Mouse (Mus musculus) forebrain, embryonic 15.5 days (tissue): ENCODE data around the gene Krt26. TPM values are rescaled to one million over a fixed set of nuclear protein-coding genes. Genes with fewer than 3 reads are reported as not detected.

ENCODE experiments used
- ATAC-seq: fragments of 200-750 bp; cut with Nextera tagmentation; replicated peaks from 2 replicates; pipeline ENCODE4 v1.8.0; 2017; ENCODE audit warnings: mild to moderate bottlenecking, moderate TSS enrichment, moderate library complexity
- H3K27ac ChIP-seq: fragments of 300-500 bp; sonication (generic); replicated peaks from 2 replicates; pipeline ENCODE4 v1.5.1; 2015; ENCODE audit warnings: mild to moderate bottlenecking, inconsistent platforms
- H3K27me3 ChIP-seq: fragments of 300-500 bp; sonication (generic); 2 replicates; pipeline ENCODE4 v1.6.1; 2015; ENCODE audit warnings: inconsistent platforms
- H3K36me3 ChIP-seq: fragments of 300-500 bp; sonication (generic); 2 replicates; pipeline ENCODE4 v1.6.1; 2015; ENCODE audit warnings: mild to moderate bottlenecking, inconsistent platforms
- H3K4me1 ChIP-seq: fragments of 300-500 bp; sonication (generic); 2 replicates; pipeline ENCODE4 v1.6.1; 2015; ENCODE audit warnings: inconsistent platforms
- H3K4me2 ChIP-seq: fragments of 300-500 bp; sonication (generic); replicated peaks from 2 replicates; pipeline ENCODE4 v1.6.1; 2015; ENCODE audit warnings: mild to moderate bottlenecking, inconsistent platforms
- H3K4me3 ChIP-seq: fragments of 300-500 bp; sonication (generic); 2 replicates; pipeline ENCODE4 v1.5.1; 2015; ENCODE audit warnings: mild to moderate bottlenecking, inconsistent platforms
- H3K9ac ChIP-seq: fragments of 300-500 bp; sonication (generic); replicated peaks from 2 replicates; pipeline ENCODE4 v1.6.1; 2015; ENCODE audit warnings: mild to moderate bottlenecking, inconsistent platforms
- H3K9me3 ChIP-seq: fragments of 300-500 bp; sonication (generic); 2 replicates; pipeline ENCODE4 v1.6.1; 2016; ENCODE audit warnings: inconsistent platforms
- WGBS: fragments of 180-500 bp; shearing (Covaris S2); methylation state at CpG from one replicate; pipeline ENCODE4 v1.1.7; 2015; ENCODE audit warnings: mixed read lengths; 5-methylcytosine and 5-hydroxymethylcytosine counted together
- polyA plus RNA-seq: library from polyadenylated mRNA; unstranded; fragments of >200 nt; fragmentation: Nextera tagmentation; extraction: Ambion mirVana; gene quantifications from 2 replicates; pipeline ENCODE4 v1.2.1, GENCODE M21; 2015

Krt26 gene
- polyA plus RNA-seq, 1 experiment from 2014 or later, result not detected

DNA sequence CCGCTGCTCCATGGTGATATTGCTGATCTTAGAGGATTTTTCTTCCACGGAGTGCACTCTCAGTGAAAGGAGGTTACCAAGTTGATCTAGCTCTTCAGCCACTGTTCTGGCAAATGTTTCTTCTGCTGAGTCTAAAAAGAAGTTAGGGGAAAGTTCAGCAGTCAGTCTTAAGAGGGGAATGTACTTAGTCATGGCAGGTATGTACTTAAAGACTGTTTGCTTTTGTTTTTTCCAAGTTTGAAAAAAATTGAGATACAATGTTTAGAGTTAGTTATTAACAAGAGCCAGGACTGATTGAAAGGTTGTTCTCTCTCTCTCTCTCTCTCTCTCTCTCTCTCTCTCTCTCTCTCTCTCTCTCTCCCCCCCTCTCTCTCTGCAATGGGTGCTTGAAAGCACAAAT, 8.1 kb downstream of the Krt26 start:
- H3K27ac ChIP-seq, result no peak overlapping the region
- WGBS, result 77% methylated on average over 2 of the region's 2 CpGs

DNA sequence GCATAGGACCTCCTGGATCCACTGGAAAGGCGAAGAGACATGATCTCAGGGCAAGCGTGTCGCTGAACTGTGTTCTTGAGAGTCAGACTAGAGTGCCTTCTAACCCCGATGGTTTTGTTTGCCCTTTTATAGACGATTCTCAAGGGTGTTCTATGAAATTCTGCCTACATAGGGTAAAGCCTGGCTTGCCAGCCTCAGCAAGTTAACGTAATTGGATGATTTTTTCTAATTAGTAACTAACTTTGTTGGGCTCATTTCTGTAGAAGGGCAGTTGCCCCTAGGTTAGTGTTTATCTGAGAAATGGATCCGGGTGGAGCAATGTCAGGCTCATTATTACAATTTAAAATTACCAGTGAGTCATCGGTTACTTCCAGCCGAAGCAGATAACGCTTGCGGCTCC, 14.9 kb downstream of the Krt26 start, which contains the start of gene Krt25:
TSS of gene Krt25 (minus strand) at position 101 of the 400 bp plus-strand sequence.
- Histone ChIP-seq H3K4me1 (no peaks in the 10 kb centered on the region), H3K4me3 (no peak within 1 kb of the TSS), H3K4me2 (no peak within 1 kb of the TSS), H3K36me3 (no peaks in the 10 kb centered on the region), H3K9me3 (no peaks in the 10 kb centered on the region), H3K9ac (no peak within 1 kb of the TSS), H3K27ac (no peak within 1 kb of the TSS), H3K27me3 (no peaks in the 10 kb centered on the region)
- 92% methylated on average over 11 of the region's 11 CpGs for WGBS
- no peak for ATAC-seq

More for the DNA sequence above, 8.1 kb downstream of the Krt26 start:
- Histone ChIP-seq H3K4me1 (no peaks in the 10 kb centered on the region), H3K4me2 (no peak overlapping the region), H3K4me3 (no peak overlapping the region), H3K9ac (no peak overlapping the region), H3K9me3 (no peaks in the 10 kb centered on the region), H3K36me3 (no peaks in the 10 kb centered on the region), H3K27me3 (no peaks in the 10 kb centered on the region)
- no peak for ATAC-seq

DNA sequence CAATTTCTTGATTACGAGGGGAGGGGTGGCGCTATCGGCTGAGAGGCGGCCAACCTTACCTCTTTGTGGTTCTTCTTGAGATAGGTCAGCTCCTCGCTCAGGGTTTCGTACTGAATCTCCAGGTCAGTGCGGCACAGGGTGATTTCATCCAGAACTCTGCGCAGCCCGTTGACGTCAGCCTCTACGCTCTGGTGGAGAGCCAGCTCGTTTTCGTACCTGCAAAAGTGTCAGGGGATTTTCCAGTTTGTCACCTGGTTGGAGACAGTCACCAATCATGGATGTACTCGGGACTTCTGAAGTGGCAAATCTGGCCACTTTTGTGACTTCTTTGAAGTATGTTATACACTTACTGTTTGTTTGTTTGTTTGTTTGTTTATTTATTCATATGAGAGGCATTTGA, 16.7 kb downstream of the Krt26 start:
- no peak overlapping the region for H3K4me3 ChIP-seq
- H3K4me1 ChIP-seq, result no peaks in the 10 kb centered on the region
- H3K9ac ChIP-seq, result no peak overlapping the region
- H3K27ac ChIP-seq, result no peak overlapping the region
- ATAC-seq, result no peak
- no peaks in the 10 kb centered on the region for H3K9me3 ChIP-seq
- H3K36me3 ChIP-seq, result no peaks in the 10 kb centered on the region
- H3K4me2 ChIP-seq, result no peak overlapping the region
- 90% methylated on average over 14 of the region's 14 CpGs for WGBS
- no peaks in the 10 kb centered on the region for H3K27me3 ChIP-seq

DNA sequence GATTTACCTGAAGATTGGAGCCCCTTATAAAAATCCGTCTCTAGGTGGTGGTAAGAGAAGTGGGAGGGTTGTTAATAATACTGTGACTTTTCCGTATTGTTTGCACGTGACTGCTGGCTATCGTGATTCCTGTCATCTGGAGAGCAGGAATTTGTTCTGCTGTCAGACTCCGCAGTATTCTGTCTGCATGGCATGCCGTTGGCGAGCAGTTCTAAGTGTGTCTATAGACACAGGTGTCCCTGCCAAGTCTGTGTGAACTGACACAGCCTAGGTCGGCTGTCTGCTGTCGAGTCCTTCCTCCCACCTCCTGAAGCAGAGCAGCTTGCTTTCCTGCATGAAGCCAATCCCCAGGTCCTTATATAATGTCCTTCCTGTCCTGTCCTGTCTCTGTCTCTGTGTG, 18.6 kb downstream of the Krt26 start:
- no peaks in the 10 kb centered on the region for H3K4me1 ChIP-seq
- 79% methylated on average over 9 of the region's 9 CpGs for WGBS
- ATAC-seq, result no peak
- H3K27ac ChIP-seq, result no peak overlapping the region
- no peak overlapping the region for H3K4me2 ChIP-seq
- no peaks in the 10 kb centered on the region for H3K36me3 ChIP-seq
- H3K27me3 ChIP-seq, result no peaks in the 10 kb centered on the region
- H3K9me3 ChIP-seq, result no peaks in the 10 kb centered on the region
- no peak overlapping the region for H3K9ac ChIP-seq
- no peak overlapping the region for H3K4me3 ChIP-seq

DNA sequence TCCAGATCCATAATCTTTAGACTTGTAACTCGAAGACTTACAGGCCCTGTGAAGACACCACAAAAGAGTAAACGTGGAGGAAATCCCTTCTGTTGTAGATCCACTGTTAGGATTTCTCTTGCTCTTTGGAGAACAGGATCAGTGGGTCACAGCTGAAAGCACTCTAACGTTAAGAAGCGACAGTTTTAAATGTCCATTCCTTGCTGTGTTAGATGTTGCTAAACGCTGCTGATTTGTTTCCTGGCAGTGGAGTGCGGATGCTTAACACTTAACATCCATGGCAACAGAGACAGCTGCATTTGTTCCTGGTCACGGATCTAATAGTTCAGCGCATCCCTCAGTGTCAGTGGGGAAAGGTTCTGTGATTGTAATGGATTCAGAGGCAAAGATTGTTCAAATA, 21.2 kb downstream of the Krt26 start:
- H3K36me3 ChIP-seq, result no peaks in the 10 kb centered on the region
- ATAC-seq, result no peak
- WGBS, result 66% methylated on average over 8 of the region's 8 CpGs
- H3K4me1 ChIP-seq, result no peaks in the 10 kb centered on the region
- no peaks in the 10 kb centered on the region for H3K9me3 ChIP-seq
- H3K27ac ChIP-seq, result no peak overlapping the region
- H3K9ac ChIP-seq, result no peak overlapping the region
- no peak overlapping the region for H3K4me3 ChIP-seq
- H3K27me3 ChIP-seq, result no peaks in the 10 kb centered on the region
- H3K4me2 ChIP-seq, result no peak overlapping the region

DNA sequence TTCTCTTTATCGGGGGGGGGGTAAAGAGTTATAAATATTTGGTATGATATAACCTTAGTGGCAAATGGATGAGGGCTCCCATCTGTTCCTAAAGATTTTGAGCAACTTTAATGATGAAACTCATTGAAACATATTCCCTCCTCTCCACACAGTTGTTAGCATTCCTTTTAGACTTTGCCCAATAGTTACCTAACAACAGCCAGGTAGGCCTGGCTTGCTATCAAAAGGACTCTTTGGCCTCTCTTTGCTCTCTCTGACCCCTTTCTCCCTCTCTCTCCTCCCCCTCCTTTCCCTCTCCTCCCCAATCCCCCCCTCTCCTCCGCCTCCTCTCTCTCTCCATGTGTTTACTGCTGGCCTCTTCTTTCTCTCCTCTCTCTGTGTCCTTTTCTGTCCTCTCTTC, 23.2 kb downstream of the Krt26 start:
- H3K4me3 ChIP-seq, result no peak overlapping the region
- WGBS, result 87% methylated on average over 2 of the region's 2 CpGs
- H3K27me3 ChIP-seq, result no peaks in the 10 kb centered on the region
- H3K36me3 ChIP-seq, result no peaks in the 10 kb centered on the region
- no peaks in the 10 kb centered on the region for H3K4me1 ChIP-seq
- no peak overlapping the region for H3K4me2 ChIP-seq
- H3K9me3 ChIP-seq, result no peaks in the 10 kb centered on the region
- ATAC-seq, result no peak
- H3K27ac ChIP-seq, result no peak overlapping the region
- no peak overlapping the region for H3K9ac ChIP-seq

DNA sequence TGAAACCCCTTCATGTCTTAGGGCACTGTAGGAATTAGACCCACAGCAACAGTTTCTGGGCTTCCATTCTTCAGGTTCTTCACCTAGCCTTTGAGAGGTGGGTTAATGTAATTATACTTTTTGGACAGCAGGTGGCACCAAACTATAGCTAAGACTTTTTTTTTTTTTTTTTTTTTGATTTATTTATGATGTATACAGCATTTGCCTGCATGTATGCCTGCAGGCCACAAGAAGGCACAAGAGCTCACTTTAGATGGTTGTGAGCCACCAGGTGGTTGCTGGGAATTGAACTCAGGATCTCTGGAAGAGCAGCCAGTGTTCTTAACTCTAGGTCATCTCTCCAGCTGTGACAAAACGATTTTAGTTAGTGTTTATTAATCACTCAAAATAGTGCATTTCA, 26.9 kb downstream of the Krt26 start:
- Histone ChIP-seq H3K4me1 (no peaks in the 10 kb centered on the region), H3K4me3 (no peak overlapping the region), H3K27me3 (no peaks in the 10 kb centered on the region), H3K36me3 (no peaks in the 10 kb centered on the region), H3K9me3 (no peaks in the 10 kb centered on the region), H3K4me2 (no peak overlapping the region), H3K9ac (no peak overlapping the region), H3K27ac (no peak overlapping the region)
- ATAC-seq, result no peak
- WGBS, result 88% methylated on average over 1 of the region's 1 CpGs

DNA sequence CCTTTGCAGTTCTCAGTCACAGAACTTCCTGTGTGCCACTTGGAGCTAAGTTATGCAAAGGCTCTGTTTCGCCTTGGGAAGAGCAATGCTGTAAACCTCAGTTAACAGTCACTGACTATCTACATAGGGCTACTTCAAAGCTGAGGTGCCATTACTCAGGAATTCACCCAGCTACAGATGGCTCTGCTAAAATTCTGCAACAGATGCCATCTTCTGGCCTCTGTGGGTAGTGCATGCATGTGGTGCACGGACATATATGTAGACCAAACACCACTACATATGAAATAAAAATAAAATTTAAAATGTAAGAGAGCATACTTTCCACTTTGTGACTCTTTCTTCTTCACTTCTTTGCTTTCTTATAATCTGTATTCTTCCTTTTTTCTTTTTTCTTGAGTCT, 30.2 kb downstream of the Krt26 start:
- H3K9me3 ChIP-seq, result no peaks in the 10 kb centered on the region
- H3K36me3 ChIP-seq, result no peaks in the 10 kb centered on the region
- no peak overlapping the region for H3K27ac ChIP-seq
- H3K4me3 ChIP-seq, result no peak overlapping the region
- H3K9ac ChIP-seq, result no peak overlapping the region
- ATAC-seq, result no peak
- 34% methylated on average over 2 of the region's 2 CpGs for WGBS
- H3K4me2 ChIP-seq, result no peak overlapping the region
- no peaks in the 10 kb centered on the region for H3K27me3 ChIP-seq
- no peaks in the 10 kb centered on the region for H3K4me1 ChIP-seq

DNA sequence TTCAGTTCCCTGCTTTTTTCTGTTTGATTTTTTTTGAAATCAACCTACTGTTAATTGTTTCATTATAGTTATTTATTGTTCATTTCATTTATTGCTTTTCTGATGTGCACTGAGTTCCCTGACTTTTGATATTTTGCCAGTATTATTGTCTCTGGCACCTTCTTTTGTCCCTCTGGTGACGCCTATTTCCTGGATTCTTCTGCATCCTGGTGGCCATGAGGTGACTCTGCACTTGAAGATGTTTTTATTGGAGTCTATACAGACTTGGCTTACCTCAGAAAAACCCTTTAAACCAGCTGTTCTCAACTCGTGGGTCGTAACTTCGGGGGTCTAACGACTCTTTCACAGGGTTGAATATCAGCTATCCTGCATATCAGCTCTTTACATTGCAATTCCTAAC, 42.7 kb downstream of the Krt26 start:
- ATAC-seq, result no peak
- Histone ChIP-seq H3K27me3 (no peaks in the 10 kb centered on the region), H3K4me1 (no peaks in the 10 kb centered on the region), H3K9me3 (no peaks in the 10 kb centered on the region), H3K4me3 (no peak overlapping the region), H3K9ac (no peak overlapping the region), H3K36me3 (no peaks in the 10 kb centered on the region), H3K4me2 (no peak overlapping the region), H3K27ac (no peak overlapping the region)
- WGBS, result 64% methylated on average over 5 of the region's 5 CpGs

DNA sequence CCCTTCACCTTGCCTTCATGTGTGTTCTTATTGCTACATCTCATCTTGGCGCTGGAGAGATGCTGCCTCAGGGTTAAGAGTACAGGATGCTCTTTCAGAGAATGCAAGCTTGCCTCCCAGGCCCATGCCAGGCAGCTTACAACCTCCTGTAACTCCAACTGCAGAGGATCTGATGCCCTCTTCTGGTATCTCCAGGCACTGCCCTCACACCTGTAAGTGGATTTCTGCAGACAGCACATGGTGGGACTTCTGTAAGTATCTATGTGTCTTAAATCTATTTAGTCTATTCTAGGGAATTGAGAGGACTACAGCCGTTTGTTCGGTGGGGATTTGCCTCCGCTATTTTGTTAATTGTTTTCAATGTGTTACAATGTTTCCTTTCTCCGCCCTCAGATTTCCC, 44.9 kb downstream of the Krt26 start:
- no peak for ATAC-seq
- H3K4me3 ChIP-seq, result no peak overlapping the region
- no peaks in the 10 kb centered on the region for H3K9me3 ChIP-seq
- H3K9ac ChIP-seq, result no peak overlapping the region
- no peak overlapping the region for H3K27ac ChIP-seq
- no peaks in the 10 kb centered on the region for H3K4me1 ChIP-seq
- WGBS, result 63% methylated on average over 5 of the region's 5 CpGs
- no peak overlapping the region for H3K4me2 ChIP-seq
- no peaks in the 10 kb centered on the region for H3K36me3 ChIP-seq
- no peaks in the 10 kb centered on the region for H3K27me3 ChIP-seq

DNA sequence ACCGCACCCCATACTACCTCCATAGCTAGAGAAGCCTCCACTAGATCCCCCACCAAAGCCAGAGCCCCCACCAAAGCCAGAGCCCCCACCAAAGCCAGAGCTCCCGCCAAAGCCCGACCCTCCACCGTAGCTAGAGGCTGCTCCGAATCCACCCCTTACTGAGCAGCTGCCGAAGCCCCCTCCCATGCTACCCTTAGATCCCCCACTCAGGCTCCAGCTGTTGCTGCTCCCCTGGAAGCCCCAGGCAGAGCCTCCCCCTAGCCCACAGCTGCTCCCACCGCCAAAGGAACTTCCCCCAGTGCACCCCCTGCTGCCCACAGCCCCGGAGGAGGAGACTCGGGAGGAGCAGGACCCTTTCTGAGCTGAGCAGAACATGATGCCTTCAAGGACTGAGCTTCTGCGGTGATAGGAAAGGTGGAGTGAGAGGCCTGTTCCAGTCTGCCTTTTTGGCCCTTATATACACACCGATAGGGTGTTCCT, 52.9 kb downstream of the Krt26 start, which contains the start of gene Krt24:
TSS of gene Krt24 (minus strand) at position 430 of the 480 bp plus-strand sequence.
- Histone ChIP-seq H3K9ac (no peak within 1 kb of the TSS), H3K9me3 (no peaks in the 10 kb centered on the region), H3K4me3 (no peak within 1 kb of the TSS), H3K27me3 (no peaks in the 10 kb centered on the region), H3K4me2 (no peak within 1 kb of the TSS), H3K27ac (no peak within 1 kb of the TSS), H3K36me3 (no peaks in the 10 kb centered on the region), H3K4me1 (peaks cover 4% of the 10 kb centered on the region; the same call in 1 of the 2 replicates)
- no peak for ATAC-seq
- WGBS, result 49% methylated on average over 11 of the region's 11 CpGs

DNA sequence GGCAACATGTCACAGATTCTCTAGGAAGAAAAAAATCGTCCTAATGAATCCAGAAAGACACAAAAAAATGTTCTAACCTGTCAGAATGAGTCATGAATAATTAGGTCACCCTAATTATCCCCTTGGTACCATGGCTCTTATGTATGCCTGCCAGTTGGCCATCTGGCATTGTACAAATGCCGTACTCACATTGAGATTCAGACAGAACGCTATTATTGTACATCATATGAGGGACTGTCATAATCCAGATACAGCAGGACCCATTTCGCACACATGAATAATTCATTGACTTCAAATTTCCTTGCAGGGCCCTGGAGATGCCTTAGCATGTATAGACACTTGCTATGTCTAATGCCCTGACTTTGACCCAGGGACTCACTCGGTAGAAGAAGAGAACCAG, 53.8 kb downstream of the Krt26 start:
- no peaks in the 10 kb centered on the region for H3K27me3 ChIP-seq
- no peak overlapping the region for H3K4me2 ChIP-seq
- H3K4me1 ChIP-seq, result peaks cover 4% of the 10 kb centered on the region; the same call in 1 of the 2 replicates
- H3K9me3 ChIP-seq, result no peaks in the 10 kb centered on the region
- H3K36me3 ChIP-seq, result no peaks in the 10 kb centered on the region
- H3K9ac ChIP-seq, result no peak overlapping the region
- no peak overlapping the region for H3K4me3 ChIP-seq
- no peak for ATAC-seq
- no peak overlapping the region for H3K27ac ChIP-seq
- 64% methylated on average over 5 of the region's 5 CpGs for WGBS

DNA sequence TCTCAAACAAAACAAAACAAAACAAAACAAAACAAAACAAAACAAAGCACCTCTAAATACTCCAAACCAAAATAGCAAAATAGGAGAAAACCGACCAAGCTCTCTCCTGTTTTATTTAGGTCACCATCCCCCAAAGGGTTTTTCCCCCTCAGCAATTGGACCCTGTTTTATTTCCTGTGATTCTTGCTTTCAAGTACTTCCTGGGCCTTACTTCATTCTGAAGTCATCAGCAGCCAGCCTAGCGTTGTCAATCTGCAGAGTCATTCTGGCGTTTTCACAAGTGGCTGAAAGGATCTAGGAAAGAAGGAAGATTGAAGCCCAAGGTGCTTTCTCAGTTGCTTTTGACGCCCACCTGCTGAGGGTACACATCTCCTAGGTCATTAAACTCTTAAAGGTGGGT, 54.4 kb downstream of the Krt26 start:
- Histone ChIP-seq H3K4me2 (no peak overlapping the region), H3K27ac (no peak overlapping the region), H3K27me3 (no peaks in the 10 kb centered on the region), H3K36me3 (no peaks in the 10 kb centered on the region), H3K4me3 (no peak overlapping the region), H3K9ac (no peak overlapping the region), H3K9me3 (no peaks in the 10 kb centered on the region), H3K4me1 (peaks cover 4% of the 10 kb centered on the region; the same call in 1 of the 2 replicates)
- ATAC-seq, result no peak
- WGBS, result 49% methylated on average over 4 of the region's 4 CpGs
